Mouse (Mus musculus) limb, embryonic 13.5 days (tissue): ENCODE results near the gene Olfr698. TPM values are rescaled to one million over a fixed set of nuclear protein-coding genes. Genes with fewer than 3 reads are reported as not detected.

Experiments used
- polyA plus RNA-seq: library from polyadenylated mRNA; unstranded; fragments of >200 nt; fragmentation: Nextera tagmentation; extraction: Ambion mirVana; gene quantifications from 2 replicates; pipeline ENCODE4 v1.2.1, GENCODE M21; 2015

The Olfr698 gene
- polyA plus RNA-seq, 1 experiment from 2014 or later: not detected

Other genes with a start within 250 kb of the Olfr698 start
- gene Olfr693, start 74.8 kb downstream of the Olfr698 start, polyA plus RNA-seq: not detected in 2 replicates
- gene Olfr694, start 63.6 kb downstream of the Olfr698 start, polyA plus RNA-seq: not detected in 2 replicates
- gene Olfr695, start 39.0 kb downstream of the Olfr698 start, polyA plus RNA-seq: not detected in 2 replicates
- not detected in 2 replicates for gene Olfr697, start 13.0 kb downstream of the Olfr698 start, polyA plus RNA-seq
- gene Olfr699, start 37.8 kb upstream of the Olfr698 start, polyA plus RNA-seq: not detected in 2 replicates
- not detected in 2 replicates for gene Olfr700, start 53.4 kb upstream of the Olfr698 start, polyA plus RNA-seq
- gene Olfr701, start 58.7 kb upstream of the Olfr698 start, polyA plus RNA-seq: not detected in 2 replicates
- not detected in 2 replicates for gene Olfr702, start 78.5 kb upstream of the Olfr698 start, polyA plus RNA-seq
- not detected in 2 replicates for gene Olfr703, start 88.0 kb upstream of the Olfr698 start, polyA plus RNA-seq
- gene Olfr704, start 107.8 kb upstream of the Olfr698 start, polyA plus RNA-seq: not detected in 2 replicates
- gene Olfr705, start 121.5 kb upstream of the Olfr698 start, polyA plus RNA-seq: not detected in 2 replicates
- gene Olfr706, start 132.8 kb upstream of the Olfr698 start, polyA plus RNA-seq: not detected in 2 replicates
- not detected in 2 replicates for gene Olfr707, start 145.8 kb upstream of the Olfr698 start, polyA plus RNA-seq
- gene Olfr1532-ps1, start 152.6 kb upstream of the Olfr698 start, polyA plus RNA-seq: not detected in 2 replicates
- gene Olfr709-ps1, start 176.8 kb upstream of the Olfr698 start, polyA plus RNA-seq: not detected in 2 replicates
- gene Olfr710, start 192.9 kb upstream of the Olfr698 start, polyA plus RNA-seq: not detected in 2 replicates
- gene Olfr6, start 208.5 kb upstream of the Olfr698 start, polyA plus RNA-seq: not detected in 2 replicates
- gene Olfr711, start 220.1 kb upstream of the Olfr698 start, polyA plus RNA-seq: not detected in 2 replicates